Mouse (Mus musculus) megakaryocyte, embryonic 14.5 days (primary cell): Measurements from ENCODE around the gene A930009A15Rik. TPM values are rescaled to one million over a fixed set of nuclear protein-coding genes. Genes with fewer than 3 reads are reported as not detected.

Experiments used
- H3K27me3 ChIP-seq: replicated peaks from 2 replicates; pipeline ENCODE3; 2012; ENCODE audit warnings: inconsistent platforms
- H3K36me3 ChIP-seq: replicated peaks from 2 replicates; pipeline ENCODE3; 2012; ENCODE audit warnings: low read length, inconsistent platforms, mixed read lengths
- H3K4me1 ChIP-seq: 2 replicates; pipeline ENCODE4 v1.6.1; 2012; ENCODE audit warnings: inconsistent platforms
- H3K4me3 ChIP-seq: replicated peaks from 2 replicates; pipeline ENCODE3; 2012; ENCODE audit warnings: moderate library complexity, mild to moderate bottlenecking, inconsistent platforms
- H3K9me3 ChIP-seq: 2 replicates; pipeline ENCODE4 v1.6.1; 2012; ENCODE audit warnings: inconsistent platforms
- FLI1 ChIP-seq: IDR thresholded peaks from 2 replicates; pipeline ENCODE4 v1.6.1; 2012; ENCODE audit warnings: low read length, inconsistent platforms, mixed read lengths
- GATA1 ChIP-seq: IDR thresholded peaks from 3 replicates; pipeline ENCODE4 v1.6.1; 2012; ENCODE audit warnings: mixed read lengths, low read length, inconsistent platforms, borderline replicate concordance
- polyA plus RNA-seq: library from polyadenylated mRNA; stranded (reverse); fragments of >175 nt; gene quantifications from 2 replicates; pipeline ENCODE4 v1.2.3, GENCODE M21; 2012; ENCODE audit warnings: low replicate concordance; ENCODE audit not compliant: insufficient read depth

Gene A930009A15Rik
- not detected in 2 replicates for polyA plus RNA-seq

DNA sequence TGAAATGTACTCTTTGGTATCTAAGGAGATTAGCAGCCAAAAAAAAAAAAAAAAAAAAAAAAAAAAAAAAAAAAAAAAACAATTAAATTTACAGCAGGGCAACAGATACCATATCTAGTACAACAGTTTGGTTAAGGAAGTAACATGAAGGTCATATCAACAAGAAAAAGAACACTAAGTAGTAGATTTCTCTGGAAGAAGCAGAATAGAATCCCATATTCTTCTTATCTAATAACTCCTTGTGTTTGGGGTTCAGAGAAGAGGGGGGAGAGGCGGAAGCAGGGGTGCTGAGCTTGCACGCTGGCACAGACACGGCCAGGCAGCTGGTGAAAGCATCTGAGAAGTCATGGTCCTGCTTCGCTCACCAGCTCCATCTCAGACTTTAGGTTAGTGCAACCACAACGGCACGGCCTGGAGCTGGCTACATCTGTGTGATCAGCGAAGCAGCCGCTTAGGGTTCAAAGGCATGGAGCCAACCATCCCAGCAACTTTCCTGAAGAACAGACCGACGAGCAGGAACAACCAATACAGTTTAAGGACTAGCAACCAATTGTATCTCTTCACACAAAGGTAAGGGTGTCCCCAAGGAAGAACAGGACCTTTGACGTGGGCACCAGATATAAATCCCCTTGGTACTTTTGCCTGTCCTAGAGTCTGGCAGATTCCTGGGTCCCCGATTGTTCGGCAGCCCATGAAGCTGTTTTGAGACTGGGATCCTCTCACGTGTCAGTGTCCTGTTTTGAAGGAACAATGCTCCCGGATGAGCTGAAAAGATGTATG, at the start of gene A930009A15Rik:
Gene A930009A15Rik, plus strand, starts transcription at position 275 of the 780 bp plus-strand sequence.
- peaks cover 23% of the 10 kb centered on the region for H3K9me3 ChIP-seq
- H3K4me1 ChIP-seq: no peaks in the 10 kb centered on the region
- no peaks in the 10 kb centered on the region for H3K27me3 ChIP-seq
- H3K36me3 ChIP-seq: no peaks in the 10 kb centered on the region
- TF ChIP-seq FLI1 (no peak), GATA1 (no peak)
- H3K4me3 ChIP-seq: no peak within 1 kb of the TSS

DNA sequence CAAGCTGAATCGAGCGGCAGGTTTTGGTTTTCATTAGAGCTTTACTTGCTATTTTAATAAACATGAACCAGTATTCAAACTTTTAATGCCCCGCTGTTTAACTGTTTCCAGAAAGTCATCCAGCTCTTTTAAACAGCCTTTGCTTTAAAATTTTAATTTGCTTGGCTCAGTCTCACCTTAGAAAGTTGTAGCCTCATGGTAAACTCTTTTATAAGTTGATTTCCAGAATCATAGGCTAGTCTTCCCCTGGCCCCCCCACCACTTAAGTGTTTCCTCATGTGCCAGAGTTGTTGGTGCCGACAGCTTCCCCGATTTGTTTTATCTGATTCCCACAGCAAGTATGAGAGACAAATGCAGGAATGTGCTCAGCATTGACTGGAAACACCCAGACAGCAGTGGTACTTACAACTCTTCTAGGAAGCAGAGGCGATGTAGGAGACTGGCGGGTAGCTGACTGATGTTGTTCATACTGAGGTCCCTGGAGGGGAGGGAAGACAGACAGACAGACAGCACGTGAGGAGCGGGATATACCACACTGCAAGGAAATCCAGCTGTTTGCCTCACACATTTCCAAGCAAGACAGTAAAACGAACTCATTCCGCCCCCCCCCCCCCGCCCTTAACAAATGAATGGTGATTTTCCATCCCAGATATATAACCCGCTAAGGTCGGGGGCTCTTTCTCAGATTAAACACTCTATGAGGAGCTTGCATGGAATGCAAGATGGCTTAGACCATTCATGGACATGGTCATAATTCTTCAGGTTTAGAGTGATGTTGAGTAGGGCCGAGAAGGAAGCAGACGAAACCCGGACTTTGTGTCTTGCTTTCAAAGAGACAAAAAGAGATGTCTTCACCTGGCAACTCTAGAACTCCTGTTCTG, 49.3 kb upstream of the A930009A15Rik start:
- Histone ChIP-seq H3K36me3 (no peaks in the 10 kb centered on the region), H3K27me3 (no peaks in the 10 kb centered on the region), H3K4me3 (no peak overlapping the region), H3K4me1 (no peaks in the 10 kb centered on the region), H3K9me3 (no peaks in the 10 kb centered on the region)
- no peak for TF ChIP-seq GATA1
- no peak for TF ChIP-seq FLI1

DNA sequence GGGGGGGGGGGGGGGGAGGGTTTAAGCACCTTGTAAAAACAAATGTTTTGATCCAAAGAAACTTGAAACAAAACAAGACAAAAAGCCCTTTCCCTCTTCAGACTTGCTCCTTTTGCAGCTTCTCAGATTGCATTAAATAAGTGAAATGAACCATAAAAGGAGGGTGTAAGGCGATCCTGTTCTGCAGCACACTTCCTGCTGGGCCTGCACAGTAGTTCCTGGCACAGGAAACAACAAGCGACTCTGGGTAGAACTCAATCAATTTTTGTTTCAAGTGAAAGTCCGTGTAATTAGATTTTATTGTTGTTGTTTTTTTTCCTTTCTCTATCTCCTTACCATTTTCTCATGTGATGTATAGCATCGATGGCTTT, 48.7 kb upstream of the A930009A15Rik start:
- H3K9me3 ChIP-seq: no peaks in the 10 kb centered on the region
- H3K27me3 ChIP-seq: no peaks in the 10 kb centered on the region
- TF ChIP-seq GATA1 (no peak), FLI1 (no peak)
- H3K4me1 ChIP-seq: no peaks in the 10 kb centered on the region
- H3K4me3 ChIP-seq: no peak overlapping the region
- H3K36me3 ChIP-seq: no peaks in the 10 kb centered on the region

DNA sequence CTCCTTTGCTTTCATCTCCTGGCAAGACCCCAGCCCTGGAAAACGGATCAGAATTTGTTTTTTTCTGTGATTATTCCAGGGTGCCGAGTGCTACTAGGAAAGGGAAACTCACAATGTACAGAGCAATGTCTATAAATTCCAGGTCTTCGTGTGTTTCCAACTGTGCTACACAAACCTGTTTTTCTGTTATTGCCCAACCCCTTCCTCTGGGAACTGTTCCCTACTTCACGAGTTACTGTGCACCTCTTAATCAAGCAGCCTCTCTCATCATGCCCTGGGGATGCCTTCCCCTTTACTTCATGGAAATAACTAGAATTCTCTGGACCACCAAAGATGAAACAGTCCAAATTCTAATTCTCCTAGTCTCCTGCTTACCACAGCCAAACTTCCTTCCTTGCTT, 40.9 kb upstream of the A930009A15Rik start:
- Histone ChIP-seq H3K27me3 (no peaks in the 10 kb centered on the region), H3K4me3 (no peak overlapping the region), H3K36me3 (no peaks in the 10 kb centered on the region), H3K4me1 (peaks cover 7% of the 10 kb centered on the region; the same call in 1 of the 2 replicates), H3K9me3 (0 out of 2 replicates have a peak, but pooled peaks cover 5% of the 10 kb centered on the region)
- TF ChIP-seq GATA1 (no peak), FLI1 (no peak)

DNA sequence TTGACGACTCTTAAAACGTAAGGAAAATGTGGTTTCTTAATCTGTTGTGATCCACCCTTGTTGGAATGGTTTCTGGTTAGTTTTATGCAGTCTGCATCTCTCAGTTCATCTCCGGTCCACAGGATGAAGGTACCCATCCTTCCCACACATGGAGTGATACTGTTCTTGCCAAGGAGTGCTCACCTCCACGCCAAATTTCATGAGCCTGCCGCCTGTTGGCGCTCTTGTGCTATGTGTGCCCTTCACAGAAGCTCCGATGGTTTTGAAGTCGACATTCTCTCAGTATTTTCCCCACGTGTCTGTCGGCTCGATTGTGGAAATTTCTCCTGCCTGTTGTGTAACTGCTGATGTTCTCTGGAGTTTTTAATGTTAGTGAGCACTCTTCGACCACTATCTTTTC, 40.0 kb upstream of the A930009A15Rik start:
- TF ChIP-seq FLI1: no peak
- no peak for TF ChIP-seq GATA1
- 0 out of 2 replicates have a peak, but pooled peaks cover 5% of the 10 kb centered on the region for H3K9me3 ChIP-seq
- H3K36me3 ChIP-seq: no peaks in the 10 kb centered on the region
- no peaks in the 10 kb centered on the region for H3K27me3 ChIP-seq
- no peak overlapping the region for H3K4me3 ChIP-seq
- peaks cover 7% of the 10 kb centered on the region; the same call in 1 of the 2 replicates for H3K4me1 ChIP-seq

DNA sequence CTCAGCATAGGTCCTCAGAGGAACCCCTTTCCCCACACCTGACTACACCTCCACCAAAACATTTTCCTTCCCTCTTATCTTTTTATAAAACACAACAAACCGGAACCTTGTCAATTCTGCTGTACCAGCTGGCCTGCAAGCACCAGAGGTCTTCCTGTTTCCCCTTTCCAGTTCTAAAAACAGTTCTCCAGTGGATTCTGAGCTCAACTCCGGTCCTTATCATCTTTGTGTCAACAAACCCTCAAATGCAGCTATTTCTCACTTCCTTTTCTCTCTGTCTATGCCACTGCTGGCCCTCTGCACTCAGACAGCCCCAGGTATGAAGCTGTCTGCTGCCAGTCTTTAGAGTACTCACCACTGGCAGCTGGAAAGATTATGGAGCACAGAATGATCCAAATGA, 39.0 kb upstream of the A930009A15Rik start:
- H3K36me3 ChIP-seq: no peaks in the 10 kb centered on the region
- H3K4me1 ChIP-seq: peaks cover 7% of the 10 kb centered on the region; the same call in 1 of the 2 replicates
- H3K27me3 ChIP-seq: no peaks in the 10 kb centered on the region
- TF ChIP-seq FLI1: no peak
- TF ChIP-seq GATA1: no peak
- no peak overlapping the region for H3K4me3 ChIP-seq
- 0 out of 2 replicates have a peak, but pooled peaks cover 5% of the 10 kb centered on the region for H3K9me3 ChIP-seq

DNA sequence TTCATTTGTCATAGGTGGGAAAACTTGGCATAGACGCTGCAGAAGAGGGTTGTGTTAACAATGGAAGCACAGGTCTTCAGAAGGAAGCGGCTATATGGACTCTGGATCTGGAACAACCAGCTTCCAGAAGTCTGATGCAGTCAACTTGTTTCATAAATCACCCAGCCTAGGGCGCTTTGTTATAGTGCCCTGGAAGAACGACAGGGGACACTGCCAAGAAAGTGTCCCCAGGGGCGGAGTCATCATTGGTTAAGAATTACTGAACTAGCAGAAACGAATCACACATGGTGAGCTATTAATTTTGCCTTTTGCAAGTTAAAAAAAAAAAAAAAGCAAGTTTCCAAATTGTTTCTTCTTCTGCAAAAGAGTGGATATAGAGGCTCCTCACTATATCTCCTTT, 26.9 kb upstream of the A930009A15Rik start:
- Histone ChIP-seq H3K4me3 (no peak overlapping the region), H3K36me3 (no peaks in the 10 kb centered on the region), H3K4me1 (no peaks in the 10 kb centered on the region), H3K9me3 (peaks cover 12% of the 10 kb centered on the region), H3K27me3 (no peaks in the 10 kb centered on the region)
- no peak for TF ChIP-seq FLI1
- no peak for TF ChIP-seq GATA1

DNA sequence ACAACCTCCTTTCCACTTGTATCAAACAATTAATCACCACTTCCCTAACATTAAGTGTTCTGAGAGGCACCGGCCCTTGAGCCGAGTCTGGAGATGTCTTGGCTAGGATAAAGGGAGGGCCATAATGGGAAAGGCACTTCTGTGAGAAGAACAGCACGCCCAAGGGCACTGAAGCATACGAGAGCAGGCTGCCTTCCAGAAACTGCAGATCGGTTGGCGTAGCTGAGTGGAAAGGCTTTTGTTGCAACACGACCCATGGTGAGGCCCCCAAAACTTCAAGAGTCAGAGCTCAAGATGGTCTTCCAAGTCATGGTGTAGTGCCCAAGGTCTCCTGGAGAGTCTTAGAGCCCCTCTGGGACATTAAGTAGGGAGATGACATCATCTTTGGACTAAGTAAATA, 19.5 kb upstream of the A930009A15Rik start:
- Histone ChIP-seq H3K9me3 (peaks cover 8% of the 10 kb centered on the region), H3K27me3 (no peaks in the 10 kb centered on the region), H3K36me3 (no peaks in the 10 kb centered on the region), H3K4me3 (no peak overlapping the region), H3K4me1 (no peaks in the 10 kb centered on the region)
- TF ChIP-seq GATA1: no peak
- TF ChIP-seq FLI1: no peak

DNA sequence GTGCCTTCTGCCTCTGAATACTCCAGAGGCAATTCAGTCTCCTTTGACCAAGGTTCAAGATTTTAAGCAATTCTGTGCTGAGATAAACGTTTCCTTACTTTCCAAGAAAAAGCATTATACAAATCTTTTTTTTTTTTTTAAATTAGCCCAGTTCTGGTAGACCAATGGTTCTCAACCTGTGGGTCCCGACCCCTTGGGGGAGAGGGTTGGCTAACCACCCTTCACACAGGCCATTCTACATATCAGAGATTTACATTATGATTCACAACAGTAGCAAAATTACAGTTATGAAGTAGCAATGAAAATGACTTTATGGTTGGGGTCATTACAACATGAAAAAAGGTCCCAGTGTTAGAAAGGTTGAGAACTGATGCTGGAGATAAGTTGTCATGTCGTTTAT, 18.7 kb upstream of the A930009A15Rik start:
- TF ChIP-seq GATA1 (no peak), FLI1 (no peak)

More for the DNA sequence above, 18.7 kb upstream of the A930009A15Rik start:
- Histone ChIP-seq H3K4me3 (no peak overlapping the region), H3K36me3 (no peaks in the 10 kb centered on the region), H3K9me3 (peaks cover 6% of the 10 kb centered on the region; the same call in 1 of the 2 replicates), H3K27me3 (no peaks in the 10 kb centered on the region), H3K4me1 (no peaks in the 10 kb centered on the region)
